Comparison of ENCODE assay signal across 20 mouse cellular contexts in genomic region chr9:65356561-65356960, GRCm38 (mm10). TPM values are rescaled to one million over a fixed set of nuclear protein-coding genes. Genes with fewer than 3 reads are reported as not detected.
A peak's percentile ranks its signal among the peaks of the same experiment; 100 is the strongest.
DNase-seq lines count a peak whose midpoint lies in the region; ATAC-seq lines count a peak whose summit lies in the region.
"Had no signal": no experiment of that assay in that cellular context is flagged by ENCODE, and none has a peak within 500 bp of the region (broad histone marks: within the 10 kb centered on the region; RNA-seq: fewer than 3 reads in every experiment).

No protein-coding gene starts in this region.

- DNase-seq in heart, adult 11 months = peak; percentile 81
- no peak for DNase-seq in heart, adult 18-20 months
- DNase-seq in heart, embryonic 10.5 days (ENCODE audit: low spot score) = peak; percentile 52
- no peak for DNase-seq in heart, postnatal 14 days
- DNase-seq in R1 (ENCODE audit: low read depth, low spot score) = peak; percentile 45
- no peak for DNase-seq in gastrocnemius, postnatal 36 days
- DNase-seq: B cell, adult 2 months; cerebellum, adult 11 months; cerebellum, adult 11-12 months; cerebellum, adult 18-20 months had no signal

- no peak overlapping the region for H3K27ac ChIP-seq in heart, embryonic 10.5 days

- intact Hi-C loops in heart, postnatal 14 days (cut with DNase I) = no loop called here
- intact Hi-C loops in gastrocnemius, postnatal 36 days (cut with DNase I) = no loop called here

- H3K4me3 ChIP-seq in heart, embryonic 10.5 days = no peak overlapping the region
- H3K4me3 ChIP-seq in megakaryocyte, embryonic 14.5 days (replicated peaks) = peak overlapping the region; percentile 25

- H3K9me3 ChIP-seq in heart, embryonic 10.5 days = no peaks in the 10 kb centered on the region
- no peaks in the 10 kb centered on the region for H3K9me3 ChIP-seq in megakaryocyte, embryonic 14.5 days
- H3K9me3 ChIP-seq: G1E had no signal

- 78% methylated on average over 7 of the region's 7 CpGs for WGBS in heart, embryonic 10.5 days

- peaks cover 6% of the 10 kb centered on the region; the same call in 1 of the 2 replicates for H3K4me1 ChIP-seq in heart, embryonic 10.5 days
- H3K4me1 ChIP-seq in megakaryocyte, embryonic 14.5 days = peaks cover 35% of the 10 kb centered on the region

- ATAC-seq in megakaryocyte, adult 5-6 weeks (ENCODE audit: poor library complexity, severe bottlenecking) = no peak
- ATAC-seq: activated CD4-positive, CD25-positive, alpha-beta regulatory T cell, adult 4 months; CD4-positive, CD25-positive, alpha-beta regulatory T cell, adult 4 months; Patski had no signal

- H3K36me3 ChIP-seq in heart, embryonic 10.5 days = peaks cover 69% of the 10 kb centered on the region
- H3K36me3 ChIP-seq in megakaryocyte, embryonic 14.5 days (replicated peaks; ENCODE audit: low read length) = peaks cover 83% of the 10 kb centered on the region

- H3K27me3 ChIP-seq in heart, embryonic 10.5 days (ENCODE audit: insufficient read depth, poor library complexity, severe bottlenecking) = no peaks in the 10 kb centered on the region
- no peaks in the 10 kb centered on the region for H3K27me3 ChIP-seq in megakaryocyte, embryonic 14.5 days (replicated peaks)
- H3K27me3 ChIP-seq: CH12.LX, Patski had no signal

RNA-seq across cellular contexts. Expression of gene Ubap1l, which starts 4.3 kb away (rescaled TPM):
- not detected for total RNA-seq in heart, adult 18-20 months (2021)
- polyA plus RNA-seq in heart, embryonic 10.5 days (2016; fragmentation: Nextera tagmentation; extraction: Ambion mirVana) = 0.27 and 0.38 TPM in 2 replicates
- total RNA-seq in heart, postnatal 14 days (2021) = under 1 TPM; 0.33 to 0.37 TPM
- polyA plus RNA-seq in megakaryocyte, embryonic 14.5 days (2012; ENCODE audit: insufficient read depth, low replicate concordance) = 0.28 and 4.7 TPM in 2 replicates
- 0.58 TPM in 1 of 2 replicates, not detected in the other for total RNA-seq in megakaryocyte, adult 5-6 weeks (2015)
- total RNA-seq in megakaryocyte, adult 5-6 weeks (2017) = 0.12 TPM in 1 of 2 replicates, not detected in the other
- under 1 TPM in 1 of 2 experiments, not detected in 1; 0.56 TPM for total RNA-seq in gastrocnemius, postnatal 36 days (2021)
- total RNA-seq: adrenal gland, postnatal 25 days; MEL had no signal
- polyA plus RNA-seq: activated CD4-positive, CD25-positive, alpha-beta regulatory T cell, adult 4 months; CD4-positive, CD25-positive, alpha-beta regulatory T cell, adult 4 months had no signal

RNA-seq across cellular contexts. Expression of gene Pdcd7, which starts 10.7 kb away (rescaled TPM):
- total RNA-seq in heart, adult 18-20 months (2021) = 10 to 100 TPM; 14.4 to 18.4 TPM
- polyA plus RNA-seq in heart, embryonic 10.5 days (2016; fragmentation: Nextera tagmentation; extraction: Ambion mirVana) = 5.6 and 7.8 TPM in 2 replicates
- 10 to 100 TPM in 1 of 2 experiments, 1 to 10 TPM in 1; 9.6 to 11.3 TPM for total RNA-seq in heart, postnatal 14 days (2021)
- 7.3 and 14.5 TPM in 2 replicates for polyA plus RNA-seq in megakaryocyte, embryonic 14.5 days (2012; ENCODE audit: insufficient read depth, low replicate concordance)
- 14.3 and 15.6 TPM in 2 replicates for total RNA-seq in megakaryocyte, adult 5-6 weeks (2015)
- total RNA-seq in megakaryocyte, adult 5-6 weeks (2017) = 18.0 and 19.3 TPM in 2 replicates
- 10 to 100 TPM; 10.3 to 12.6 TPM for total RNA-seq in gastrocnemius, postnatal 36 days (2021)

RNA-seq across cellular contexts. Expression of gene Kbtbd13, which starts 34.9 kb away (rescaled TPM):
- 1 to 10 TPM; 1.5 to 1.6 TPM for total RNA-seq in heart, adult 18-20 months (2021)
- polyA plus RNA-seq in heart, embryonic 10.5 days (2016; fragmentation: Nextera tagmentation; extraction: Ambion mirVana) = 1.4 and 2.1 TPM in 2 replicates
- total RNA-seq in heart, postnatal 14 days (2021) = 1 to 10 TPM; 1.2 to 1.4 TPM
- not detected in 2 replicates for polyA plus RNA-seq in megakaryocyte, embryonic 14.5 days (2012; ENCODE audit: insufficient read depth, low replicate concordance)
- not detected in 2 replicates for total RNA-seq in megakaryocyte, adult 5-6 weeks (2015)
- not detected in 2 replicates for total RNA-seq in megakaryocyte, adult 5-6 weeks (2017)
- 1 to 10 TPM; 6.7 to 8.9 TPM for total RNA-seq in gastrocnemius, postnatal 36 days (2021)
- total RNA-seq: CH12.LX, G1E, MEL had no signal
- polyA plus RNA-seq: activated CD4-positive, CD25-positive, alpha-beta regulatory T cell, adult 4 months; C2C12; CD4-positive, CD25-positive, alpha-beta regulatory T cell, adult 4 months; G1E had no signal

RNA-seq across cellular contexts. Expression of gene Rasl12, which starts 41.7 kb away (rescaled TPM):
- 1 to 10 TPM; 5.6 to 6.4 TPM for total RNA-seq in heart, adult 18-20 months (2021)
- 1.9 and 3.9 TPM in 2 replicates for polyA plus RNA-seq in heart, embryonic 10.5 days (2016; fragmentation: Nextera tagmentation; extraction: Ambion mirVana)
- total RNA-seq in heart, postnatal 14 days (2021) = 10 to 100 TPM in 1 of 2 experiments, 1 to 10 TPM in 1; 9.7 to 11.6 TPM
- not detected in 2 replicates for polyA plus RNA-seq in megakaryocyte, embryonic 14.5 days (2012; ENCODE audit: insufficient read depth, low replicate concordance)
- 0.25 TPM in 1 of 2 replicates, not detected in the other for total RNA-seq in megakaryocyte, adult 5-6 weeks (2015)
- 0.07 and 0.41 TPM in 2 replicates for total RNA-seq in megakaryocyte, adult 5-6 weeks (2017)
- total RNA-seq in gastrocnemius, postnatal 36 days (2021) = 1 to 10 TPM; 3.2 to 3.8 TPM
- polyA plus RNA-seq: CD4-positive, CD25-positive, alpha-beta regulatory T cell, adult 4 months; G1E had no signal

Comparison
In these comparisons a context has a peak if more than half of its experiments do, and no peak if none do; other contexts are left out.
1. DNase-seq: peak in heart, adult 11 months (single experiment), heart, embryonic 10.5 days (single experiment) and R1 (single experiment); none in heart, adult 18-20 months (0 of 2), heart, postnatal 14 days (0 of 2) and gastrocnemius, postnatal 36 days (0 of 2).